Mouse (Mus musculus): ENCODE measurements around the gene Tat.

The Tat gene

GRCm38 (mm10) chr8:109990224-109990623 lies at the start of gene Tat:
Gene Tat, plus strand, starts transcription at chr8:109990437.
- no peak for DNase-seq

GRCm38 (mm10) chr8:109941606-109942360 lies 48.5 kb upstream of the Tat start:
- DNase-seq, result no peak

- no peak for DNase-seq
Observed at GRCm38 (mm10) chr8:109945153-109945632, 45.0 kb upstream of the Tat start.

GRCm38 (mm10) chr8:109945694-109946093 lies 44.5 kb upstream of the Tat start:
- no peak for DNase-seq

GRCm38 (mm10) chr8:109946272-109946671 lies 44.0 kb upstream of the Tat start:
- no peak for DNase-seq

GRCm38 (mm10) chr8:109947447-109948284 lies 42.6 kb upstream of the Tat start:
- DNase-seq, result no peak

- no peak for DNase-seq
Observed at GRCm38 (mm10) chr8:109948285-109948564, 42.0 kb upstream of the Tat start.

GRCm38 (mm10) chr8:109952171-109952570 lies 38.1 kb upstream of the Tat start:
- peak; percentile 58 for DNase-seq

GRCm38 (mm10) chr8:109954486-109954948 lies 35.7 kb upstream of the Tat start:
- no peak for DNase-seq

GRCm38 (mm10) chr8:109957167-109958028 lies 32.8 kb upstream of the Tat start:
- DNase-seq, result no peak

GRCm38 (mm10) chr8:109958036-109958655 lies 32.1 kb upstream of the Tat start:
- no peak for DNase-seq

GRCm38 (mm10) chr8:109959112-109959511 lies 31.1 kb upstream of the Tat start:
- DNase-seq, result no peak

GRCm38 (mm10) chr8:109961693-109962367 lies 28.4 kb upstream of the Tat start, which contains the start of gene Marveld3:
Gene Marveld3, minus strand, starts transcription at chr8:109962203.
- DNase-seq, result no peak

- DNase-seq, result no peak
Observed at GRCm38 (mm10) chr8:109962896-109963295, 27.3 kb upstream of the Tat start.

- no peak for DNase-seq
Observed at GRCm38 (mm10) chr8:109963421-109963820, 26.8 kb upstream of the Tat start.

GRCm38 (mm10) chr8:109964106-109964505 lies 26.1 kb upstream of the Tat start:
- no peak for DNase-seq

- no peak for DNase-seq
Observed at GRCm38 (mm10) chr8:109968837-109969236, 21.4 kb upstream of the Tat start.

GRCm38 (mm10) chr8:109970323-109970722 lies 19.9 kb upstream of the Tat start:
- DNase-seq, result no peak

- no peak for DNase-seq
Observed at GRCm38 (mm10) chr8:109972901-109973300, 17.3 kb upstream of the Tat start.

- no peak for DNase-seq
Observed at GRCm38 (mm10) chr8:109979339-109979738, 10.9 kb upstream of the Tat start.

- DNase-seq, result no peak
Observed at GRCm38 (mm10) chr8:109982386-109983105, 7.7 kb upstream of the Tat start.
